Mouse (Mus musculus) cerebellum, adult 2 months (tissue): Measurements from ENCODE around the gene Irx3. TPM values are rescaled to one million over a fixed set of nuclear protein-coding genes. Genes with fewer than 3 reads are reported as not detected.

Experiments used
- DNase-seq, 2 experiments: peaks; one replicate each; pipeline ENCODE4 v3.0.0; 2021
- H3K27ac ChIP-seq: fragments of 200-500 bp; 2 replicates; pipeline ENCODE4 v1.5.1; 2012; ENCODE audit warnings: low read length, control low read depth, inconsistent platforms; ENCODE audit not compliant: insufficient read depth
- H3K27me3 ChIP-seq: fragments of 200-500 bp; 2 replicates; pipeline ENCODE4 v1.6.1; 2012; ENCODE audit warnings: inconsistent platforms, mild to moderate bottlenecking, low read length, moderate library complexity; ENCODE audit not compliant: control insufficient read depth, insufficient read depth
- H3K4me1 ChIP-seq: fragments of 200-500 bp; 2 replicates; pipeline ENCODE4 v1.6.1; 2011; ENCODE audit warnings: low read length; ENCODE audit not compliant: control insufficient read depth, insufficient read depth
- H3K4me3 ChIP-seq: fragments of 200-500 bp; replicated peaks from 2 replicates; pipeline ENCODE3; 2011; ENCODE audit warnings: mild to moderate bottlenecking, low read depth, low read length, control low read depth; ENCODE audit not compliant: insufficient read depth
- CTCF ChIP-seq: fragments of 200-500 bp; IDR thresholded peaks from 2 replicates; pipeline ENCODE4 v1.5.1; 2011; ENCODE audit warnings: low read depth, mild to moderate bottlenecking, control low read depth, low read length, moderate library complexity, borderline replicate concordance; ENCODE audit not compliant: insufficient read depth
- POLR2A ChIP-seq: fragments of 200-500 bp; IDR thresholded peaks from 2 replicates; pipeline ENCODE4 v1.6.1; 2011; ENCODE audit warnings: low read length, control low read depth, borderline replicate concordance; ENCODE audit not compliant: insufficient read depth
- WGBS: fragments of 180-500 bp; shearing (Covaris S2); methylation state at CpG from one replicate; pipeline ENCODE4 v1.1.7; 2018; 5-methylcytosine and 5-hydroxymethylcytosine counted together
- polyA plus RNA-seq: library from polyadenylated mRNA; depleted of rRNA; stranded (reverse); fragments of >200 nt; gene quantifications from 2 replicates; pipeline ENCODE4 v1.2.3, GENCODE M21; 2012

Irx3 gene
- polyA plus RNA-seq, 1 experiment = 8.6 TPM

DNA sequence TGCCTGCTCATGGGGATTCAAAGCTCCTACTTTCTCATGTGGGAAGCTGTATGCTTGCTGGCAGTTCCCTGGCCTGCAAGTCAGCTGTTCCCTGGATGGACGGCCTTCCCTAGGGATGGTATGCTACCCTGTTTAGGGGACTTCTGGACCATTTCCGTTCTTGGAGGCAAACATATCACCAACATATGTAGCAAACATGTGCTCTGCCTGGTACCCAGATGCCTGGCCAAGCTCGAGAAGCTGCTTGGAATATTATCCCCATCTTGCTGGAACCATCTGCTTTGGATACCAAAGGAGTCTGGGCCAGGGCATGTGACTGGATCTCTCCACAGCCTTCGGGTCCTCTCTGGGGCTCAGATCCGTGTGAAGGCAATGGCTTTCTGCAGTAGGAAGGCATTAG is 52.5 kb downstream of the Irx3 start:
- Histone ChIP-seq H3K27ac (no peak overlapping the region), H3K4me1 (no peaks in the 10 kb centered on the region), H3K27me3 (no peaks in the 10 kb centered on the region; the same call in 1 of the 2 replicates), H3K4me3 (no peak overlapping the region)
- TF ChIP-seq POLR2A = no peak
- TF ChIP-seq CTCF = no peak
- DNase-seq = no peak
- 52% methylated on average over 5 of the region's 5 CpGs for WGBS
